Mouse (Mus musculus) heart, adult 9 months (tissue): ENCODE results near the gene Aup1.

Experiments used
- DNase-seq, 2 experiments: peaks; one replicate each; pipeline ENCODE4 v3.0.0; 2022; ENCODE audit warnings: low spot score in 2 of 2

The Aup1 gene

GRCm38 (mm10) chr6:83069488-83070246 lies 15.3 kb downstream of the Aup1 start:
- no peak for DNase-seq

- DNase-seq = no peak
Measured at GRCm38 (mm10) chr6:83070247-83070310, 15.8 kb downstream of the Aup1 start, which contains the start of gene Tlx2. Gene Tlx2 (minus strand): TSS chr6:83070293.

GRCm38 (mm10) chr6:83070311-83071219 lies 16.2 kb downstream of the Aup1 start:
- DNase-seq = no peak

GRCm38 (mm10) chr6:83071220-83071619 lies 16.9 kb downstream of the Aup1 start:
- DNase-seq = no peak

- no peak for DNase-seq
Measured at GRCm38 (mm10) chr6:83074979-83075378, 20.7 kb downstream of the Aup1 start.

- no peak for DNase-seq
Measured at GRCm38 (mm10) chr6:83077630-83078323, 23.5 kb downstream of the Aup1 start, which contains the start of gene Pcgf1. Gene Pcgf1 (plus strand): TSS chr6:83077869.

GRCm38 (mm10) chr6:83078324-83078858 lies 24.1 kb downstream of the Aup1 start:
- DNase-seq = peak; percentile 99

- DNase-seq = no peak
Measured at GRCm38 (mm10) chr6:83080210-83080609, 25.9 kb downstream of the Aup1 start.

- no peak for DNase-seq
Measured at GRCm38 (mm10) chr6:83083497-83083896, 29.2 kb downstream of the Aup1 start.

- DNase-seq = no peak
Measured at GRCm38 (mm10) chr6:83084477-83084876, 30.2 kb downstream of the Aup1 start.

GRCm38 (mm10) chr6:83086121-83087035 lies 32.1 kb downstream of the Aup1 start, which contains the start of gene Lbx2:
Gene Lbx2 (plus strand): TSS chr6:83086367.
- DNase-seq = no peak

GRCm38 (mm10) chr6:83087205-83087925 lies 33.0 kb downstream of the Aup1 start:
- DNase-seq = peak in 1 of 2 experiments; percentile 46

- no peak for DNase-seq
Measured at GRCm38 (mm10) chr6:83087926-83088260, 33.6 kb downstream of the Aup1 start.

- DNase-seq = no peak
Measured at GRCm38 (mm10) chr6:83092416-83093127, 38.3 kb downstream of the Aup1 start.

- no peak for DNase-seq
Measured at GRCm38 (mm10) chr6:83095968-83096367, 41.6 kb downstream of the Aup1 start.

- DNase-seq = no peak
Measured at GRCm38 (mm10) chr6:83098411-83098810, 44.1 kb downstream of the Aup1 start.

GRCm38 (mm10) chr6:83101316-83101687 lies 47.0 kb downstream of the Aup1 start, which contains the start of the genes Ccdc142 and Gm42688:
Gene Ccdc142 (plus strand): TSS chr6:83101601.
Gene Gm42688 (plus strand): TSS chr6:83101617.
- DNase-seq = peak; percentile 92 to 93

GRCm38 (mm10) chr6:83101688-83102556 lies 47.6 kb downstream of the Aup1 start:
- peak in 1 of 2 experiments; percentile 46 for DNase-seq

GRCm38 (mm10) chr6:83103130-83103650 lies 48.9 kb downstream of the Aup1 start:
- DNase-seq = no peak
